Mouse (Mus musculus) gonadal fat pad, adult 2 months (tissue): ENCODE data around the gene Cyp4a14. TPM values are rescaled to one million over a fixed set of nuclear protein-coding genes. Genes with fewer than 3 reads are reported as not detected.
"Not testable (repeated sequence)": the region's sequence is repeated elsewhere in the genome, so short reads cannot be mapped to it uniquely, and the experiment has no call there.

Source experiments
- DNase-seq: peaks from one replicate; pipeline ENCODE4 v3.0.0-alpha.2; 2012; ENCODE audit warnings: low read depth
- polyA plus RNA-seq: library from polyadenylated mRNA; depleted of rRNA; stranded (reverse); fragments of >200 nt; gene quantifications from 2 replicates; pipeline ENCODE4 v1.2.3, GENCODE M21; 2012; rRNA removed

The Cyp4a14 gene
- 0.11 TPM in 1 of 2 replicates, not detected in the other for polyA plus RNA-seq

DNA sequence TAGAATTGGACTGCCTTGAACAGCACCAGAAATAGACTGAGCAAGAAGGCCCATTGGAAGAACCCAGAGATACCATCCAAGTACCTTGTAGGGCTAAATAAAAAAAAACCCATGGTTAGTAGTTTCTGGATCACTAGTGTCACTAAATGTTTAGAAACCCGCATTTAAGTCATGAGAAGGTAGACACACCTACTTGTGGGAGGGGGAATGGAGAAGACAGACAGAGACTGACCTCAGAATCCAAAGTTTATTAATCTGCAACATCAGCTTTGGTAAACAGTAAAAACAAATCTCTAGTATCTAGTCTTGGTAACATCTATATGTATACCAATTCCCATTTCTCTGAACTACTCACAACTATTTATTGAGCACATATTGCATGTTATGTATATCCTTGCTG, at the start of gene Cyp4a14:
Cyp4a14 (minus strand) TSS at position 142 of the 400 bp plus-strand sequence.
- no peak for DNase-seq

GRCm38 (mm10) chr4:115545101-115545500, 49.2 kb upstream of the Cyp4a14 start:
- DNase-seq, result no peak

DNA sequence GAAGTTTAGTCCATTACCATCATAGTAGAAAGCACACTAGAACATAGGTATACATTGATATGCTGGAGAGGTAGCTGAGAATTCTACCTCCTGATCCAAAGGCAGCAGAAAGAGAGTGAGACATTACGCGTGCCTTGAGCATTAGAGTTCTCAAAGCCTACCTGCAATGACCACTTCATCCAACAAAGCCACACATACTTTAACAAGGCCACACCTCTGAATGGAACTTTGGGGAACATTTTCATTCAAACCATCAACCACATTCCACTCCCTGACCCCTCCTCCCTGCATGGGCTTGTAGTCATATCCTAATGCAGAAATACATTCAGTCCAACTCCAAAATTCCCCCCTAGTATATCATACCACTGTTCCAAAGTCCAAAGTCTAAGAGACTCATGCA, 25.8 kb upstream of the Cyp4a14 start:
- no peak for DNase-seq

GRCm38 (mm10) chr4:115519444-115519843, 23.5 kb upstream of the Cyp4a14 start:
- no peak for DNase-seq

GRCm38 (mm10) chr4:115518000-115518399, 22.1 kb upstream of the Cyp4a14 start, which contains the start of gene Cyp4a10:
Gene Cyp4a10 (plus strand): TSS chr4:115518264.
- DNase-seq, result not testable (repeated sequence)

DNA sequence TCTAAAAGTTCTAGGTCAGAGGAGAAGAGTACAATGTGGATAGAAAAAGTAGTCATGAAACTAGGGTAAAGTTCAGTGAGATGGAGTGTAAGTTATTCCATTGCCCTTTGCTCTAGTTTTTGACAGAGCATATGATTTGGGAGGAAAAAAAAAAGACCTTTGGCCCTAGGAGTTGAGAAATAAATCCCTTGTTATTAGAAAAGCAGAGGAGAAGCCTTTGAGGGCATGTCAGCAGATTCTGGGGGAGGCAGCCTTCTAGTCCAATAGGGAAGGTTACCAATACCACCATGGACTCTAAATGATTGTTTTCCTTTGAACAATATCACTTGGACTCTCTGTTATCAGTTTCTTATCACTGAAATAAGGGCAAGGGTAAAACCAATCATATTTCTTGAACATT, 18.0 kb upstream of the Cyp4a14 start:
- not testable (repeated sequence) for DNase-seq

DNA sequence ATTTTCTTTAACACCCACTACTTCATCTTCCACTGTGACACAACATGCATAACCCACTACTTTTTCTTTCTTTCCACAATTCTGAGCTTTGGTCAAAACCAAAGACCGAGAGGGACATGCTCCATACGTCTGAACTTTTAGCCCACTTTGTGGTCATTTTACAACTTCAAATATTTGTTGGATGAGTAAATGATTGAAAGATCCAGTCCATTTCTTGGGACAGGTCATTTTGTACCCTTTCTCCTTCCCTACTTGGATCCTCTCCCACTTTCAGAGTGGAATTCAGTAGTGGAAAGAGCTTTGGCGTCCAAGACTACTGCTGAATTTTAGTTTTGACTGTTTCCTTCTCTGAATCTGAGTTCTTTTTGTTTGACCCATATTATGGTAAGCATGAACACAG, 1.5 kb upstream of the Cyp4a14 start:
- DNase-seq, result no peak

- no peak for DNase-seq
Measured at GRCm38 (mm10) chr4:115481006-115481652, 14.8 kb downstream of the Cyp4a14 start.

DNA sequence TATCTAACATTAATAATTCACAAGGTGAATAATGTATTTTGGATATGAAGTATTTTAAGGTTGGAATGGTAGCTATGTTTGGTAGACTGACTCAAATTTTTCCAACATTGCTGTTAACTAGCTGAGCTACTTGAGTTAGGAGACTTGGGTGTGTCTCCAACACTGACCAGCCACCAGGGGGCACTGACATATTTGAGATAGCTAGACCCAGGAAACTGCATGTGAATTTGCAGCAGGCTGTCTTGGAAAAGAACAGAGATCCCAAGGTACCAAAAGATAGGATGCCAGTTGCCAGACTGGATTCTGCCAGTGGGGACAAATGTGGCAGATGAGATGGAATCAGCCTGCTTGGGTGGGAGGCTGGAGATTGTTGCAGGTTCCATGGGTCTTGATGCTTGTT, 19.9 kb downstream of the Cyp4a14 start:
- DNase-seq, result not testable (repeated sequence)

DNA sequence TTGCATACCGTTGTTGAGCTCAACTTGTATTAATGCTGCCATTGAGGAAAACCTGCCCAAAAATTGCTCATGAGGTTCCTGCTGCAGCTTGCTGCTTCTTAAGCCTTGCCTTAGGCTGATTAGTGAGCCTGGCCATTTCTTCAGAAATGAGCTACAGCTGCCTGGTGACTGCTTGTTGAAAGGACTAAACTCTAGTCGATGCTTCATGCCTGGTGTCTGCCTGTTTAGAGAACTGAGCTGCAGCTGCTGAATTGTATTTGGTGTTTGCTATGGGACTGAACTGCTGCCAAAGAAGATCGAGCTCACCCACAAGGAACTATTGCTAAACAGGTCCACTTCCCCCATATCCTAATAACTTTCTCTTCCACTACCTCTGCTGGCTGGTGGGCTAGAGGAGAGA, 22.4 kb downstream of the Cyp4a14 start:
- not testable (repeated sequence) for DNase-seq

- no peak for DNase-seq
Measured at GRCm38 (mm10) chr4:115452304-115452703, 43.6 kb downstream of the Cyp4a14 start, which contains the start of gene Cyp4a30b. Gene Cyp4a30b (plus strand): TSS chr4:115452604.

DNA sequence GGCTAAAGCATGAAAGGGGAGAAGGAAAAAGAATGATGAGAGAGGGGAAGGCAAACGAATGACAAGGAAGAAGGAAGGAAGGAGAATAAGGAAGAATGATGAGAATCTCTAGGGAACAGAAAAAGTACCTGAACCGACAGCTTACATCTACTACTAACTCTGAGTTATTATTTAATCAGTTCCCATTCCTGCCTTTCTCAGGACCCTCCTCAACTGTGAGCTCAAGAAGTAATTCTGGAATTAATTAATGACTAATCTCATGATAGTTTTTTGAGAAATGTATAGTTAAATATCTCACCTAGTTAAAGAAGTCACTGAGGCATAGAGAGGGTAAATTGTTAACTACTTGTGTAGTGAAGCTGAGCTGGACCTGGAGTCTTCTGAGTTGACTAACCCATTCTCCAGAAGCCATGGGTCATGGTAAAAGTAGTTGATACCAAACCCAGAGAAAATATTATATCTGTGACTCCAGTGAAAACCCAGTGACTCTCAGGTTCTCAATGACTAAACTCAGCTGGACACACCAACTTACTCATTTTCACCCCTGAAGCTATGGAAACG, 45.3 kb downstream of the Cyp4a14 start:
- DNase-seq, result no peak

Other genes with a start within 250 kb of the Cyp4a14 start
- 9.1 and 28.1 TPM in 2 replicates for gene Cyp4a12a, start 197.1 kb downstream of the Cyp4a14 start, polyA plus RNA-seq
- gene Cyp4a12b, start 84.5 kb downstream of the Cyp4a14 start, polyA plus RNA-seq, result 0.11 and 0.30 TPM in 2 replicates
- gene Cyp4a30b, start 43.5 kb downstream of the Cyp4a14 start, polyA plus RNA-seq, result 1.4 and 1.5 TPM in 2 replicates
- gene Cyp4a10, start 22.1 kb upstream of the Cyp4a14 start, polyA plus RNA-seq, result 0.11 and 0.29 TPM in 2 replicates
- 0.05 TPM in 1 of 2 replicates, not detected in the other for gene Cyp4a31, start 67.5 kb upstream of the Cyp4a14 start, polyA plus RNA-seq
- not detected in 2 replicates for gene Cyp4a32, start 104.8 kb upstream of the Cyp4a14 start, polyA plus RNA-seq
- 53.7 and 66.2 TPM in 2 replicates for gene Cyp4b1, start 151.6 kb upstream of the Cyp4a14 start, polyA plus RNA-seq
- gene Efcab14, start 241.6 kb upstream of the Cyp4a14 start, polyA plus RNA-seq, result 23.5 and 25.0 TPM in 2 replicates